Mouse (Mus musculus): ENCODE measurements at regions not wholly inside any gene's neighbourhood (a gene's known extent, or its start where the extent isn't known, plus 50 kb on each side); places are given as distances from the start of the nearest gene placed in this dataset.
A peak's percentile ranks its signal among the peaks of the same experiment; 100 is the strongest.

GRCm38 (mm10) chr1:186289117-186289516 is 172.0 kb upstream of the Lyplal1 start:
- no peak overlapping the region for H3K27ac ChIP-seq (replicated peaks)
- ATAC-seq (ENCODE audit: insufficient number of reproducible peaks, low FRiP score, low TSS enrichment, low read depth), result no peak
- H3K27me3 ChIP-seq, result no peaks in the 10 kb centered on the region; the same call in 1 of the 2 replicates
- peaks cover 17% of the 10 kb centered on the region; the same call in 1 of the 2 replicates for H3K4me1 ChIP-seq
- 74% methylated on average over 2 of the region's 2 CpGs for WGBS
- H3K4me2 ChIP-seq (replicated peaks), result no peak overlapping the region
- no peak overlapping the region for H3K9ac ChIP-seq
- no peaks in the 10 kb centered on the region for H3K9me3 ChIP-seq (replicated peaks)
- no peak overlapping the region for H3K4me3 ChIP-seq (replicated peaks)
- H3K36me3 ChIP-seq, result no peaks in the 10 kb centered on the region

DNA sequence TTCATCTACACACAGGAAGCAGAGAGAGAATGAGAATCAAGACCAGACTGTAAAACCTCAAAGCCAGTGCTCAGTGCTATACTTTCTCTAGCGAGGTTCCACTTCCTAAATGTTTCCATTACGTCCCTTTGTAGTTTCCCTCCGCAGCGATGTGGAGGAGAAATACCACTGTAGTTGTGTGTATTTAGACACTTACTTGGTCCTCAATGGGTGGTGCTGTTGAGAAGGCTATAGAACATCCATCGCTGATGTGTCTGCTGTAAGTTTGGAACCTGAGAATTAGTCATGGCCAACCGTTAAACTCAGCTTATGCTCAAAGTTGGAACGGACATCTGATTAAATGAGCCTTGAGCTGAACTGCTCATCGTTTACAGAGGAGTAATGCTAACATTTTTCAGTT is 170.7 kb upstream of the Lyplal1 start:
- Histone ChIP-seq H3K9me3 (replicated peaks) (no peaks in the 10 kb centered on the region), H3K27me3 (no peaks in the 10 kb centered on the region; the same call in 1 of the 2 replicates), H3K27ac (replicated peaks) (peak overlapping the region; percentile 24; the same call in 1 of the 2 replicates), H3K4me1 (peaks cover 9% of the 10 kb centered on the region; the same call in 1 of the 2 replicates), H3K36me3 (no peaks in the 10 kb centered on the region), H3K4me2 (replicated peaks) (no peak overlapping the region), H3K4me3 (replicated peaks) (no peak overlapping the region), H3K9ac (no peak overlapping the region)
- peak; percentile 72 for ATAC-seq (ENCODE audit: insufficient number of reproducible peaks, low FRiP score, low TSS enrichment, low read depth)
- 47% methylated on average over 8 of the region's 8 CpGs for WGBS

DNA sequence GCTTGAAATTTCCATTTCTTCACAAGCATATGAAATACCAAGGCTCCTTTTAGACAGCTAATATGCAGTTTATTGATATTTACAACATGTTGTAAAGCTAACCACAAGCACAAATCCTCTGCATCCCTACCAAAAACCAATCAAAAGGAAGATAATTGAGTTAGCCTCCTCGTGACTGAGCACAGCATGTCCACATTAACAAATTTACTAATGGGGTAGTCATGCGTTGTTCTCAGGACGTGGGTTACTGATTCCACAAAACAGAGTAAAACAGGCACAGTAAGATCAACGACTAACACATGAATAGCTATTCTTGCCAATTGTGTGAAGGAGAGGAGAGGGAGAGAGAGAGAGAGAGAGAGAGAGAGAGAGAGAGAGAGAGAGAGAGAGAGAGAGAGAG is 169.3 kb upstream of the Lyplal1 start:
- 46% methylated on average over 4 of the region's 4 CpGs for WGBS
- no peak overlapping the region for H3K4me2 ChIP-seq (replicated peaks)
- H3K4me1 ChIP-seq, result peaks cover 8% of the 10 kb centered on the region; the same call in 1 of the 2 replicates

GRCm38 (mm10) chr1:186277981-186278634 is 161.0 kb upstream of the Lyplal1 start:
- H3K9ac ChIP-seq, result no peak overlapping the region
- H3K36me3 ChIP-seq, result no peaks in the 10 kb centered on the region
- no peaks in the 10 kb centered on the region for H3K27me3 ChIP-seq
- H3K4me2 ChIP-seq (replicated peaks), result no peak overlapping the region
- no peaks in the 10 kb centered on the region for H3K4me1 ChIP-seq
- H3K9me3 ChIP-seq (replicated peaks), result no peaks in the 10 kb centered on the region
- no peak overlapping the region for H3K27ac ChIP-seq (replicated peaks)
- H3K4me3 ChIP-seq (replicated peaks), result no peak overlapping the region
- no peak for ATAC-seq (ENCODE audit: insufficient number of reproducible peaks, low FRiP score, low TSS enrichment, low read depth)
- WGBS, result 66% methylated on average over 11 of the region's 11 CpGs

More for the DNA sequence above, 169.3 kb upstream of the Lyplal1 start:
- Histone ChIP-seq H3K4me3 (replicated peaks) (no peak overlapping the region), H3K27ac (replicated peaks) (no peak overlapping the region), H3K27me3 (no peaks in the 10 kb centered on the region; the same call in 1 of the 2 replicates), H3K9me3 (replicated peaks) (no peaks in the 10 kb centered on the region), H3K9ac (no peak overlapping the region), H3K36me3 (no peaks in the 10 kb centered on the region)
- ATAC-seq (ENCODE audit: insufficient number of reproducible peaks, low FRiP score, low TSS enrichment, low read depth), result no peak

DNA sequence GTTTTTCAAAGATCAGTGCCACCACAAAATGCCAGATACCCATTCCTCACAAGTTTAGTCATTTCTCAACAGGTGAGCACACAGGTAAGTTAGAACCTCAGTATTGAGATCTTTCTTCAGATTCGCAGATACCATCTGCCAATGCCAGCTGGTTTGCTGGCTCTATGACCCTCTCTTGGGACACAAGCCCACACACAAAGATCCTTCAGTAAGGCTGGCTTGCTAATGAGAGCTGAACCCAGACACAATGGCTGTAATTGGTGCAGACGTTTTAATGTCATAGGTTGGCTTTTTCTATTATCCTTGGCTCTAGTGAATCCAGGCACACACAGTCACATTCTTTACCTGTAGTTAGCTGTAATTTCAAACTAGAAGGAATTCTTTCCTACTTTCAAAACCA is 154.3 kb upstream of the Lyplal1 start:
- no peak overlapping the region for H3K27ac ChIP-seq (replicated peaks)
- no peak overlapping the region for H3K4me2 ChIP-seq (replicated peaks)
- ATAC-seq (ENCODE audit: insufficient number of reproducible peaks, low FRiP score, low TSS enrichment, low read depth), result no peak; the same call in 1 of the 2 replicates
- H3K36me3 ChIP-seq, result no peaks in the 10 kb centered on the region
- H3K4me1 ChIP-seq, result 0 out of 2 replicates have a peak, but pooled peaks cover 3% of the 10 kb centered on the region
- no peaks in the 10 kb centered on the region for H3K9me3 ChIP-seq (replicated peaks)
- no peak overlapping the region for H3K9ac ChIP-seq
- no peaks in the 10 kb centered on the region for H3K27me3 ChIP-seq
- WGBS, result 36% methylated on average over 2 of the region's 2 CpGs
- no peak overlapping the region for H3K4me3 ChIP-seq (replicated peaks)

- H3K4me1 ChIP-seq, result peaks cover 9% of the 10 kb centered on the region; the same call in 1 of the 2 replicates
- H3K9me3 ChIP-seq (replicated peaks), result no peaks in the 10 kb centered on the region
- H3K4me3 ChIP-seq (replicated peaks), result no peak overlapping the region
- H3K27ac ChIP-seq (replicated peaks), result no peak overlapping the region
- H3K36me3 ChIP-seq, result no peaks in the 10 kb centered on the region
- no peaks in the 10 kb centered on the region for H3K27me3 ChIP-seq
- H3K4me2 ChIP-seq (replicated peaks), result no peak overlapping the region
- WGBS, result 42% methylated on average over 2 of the region's 2 CpGs
- ATAC-seq (ENCODE audit: insufficient number of reproducible peaks, low FRiP score, low TSS enrichment, low read depth), result no peak
- H3K9ac ChIP-seq, result no peak overlapping the region
Measured at GRCm38 (mm10) chr1:186267317-186267716, 150.2 kb upstream of the Lyplal1 start.

DNA sequence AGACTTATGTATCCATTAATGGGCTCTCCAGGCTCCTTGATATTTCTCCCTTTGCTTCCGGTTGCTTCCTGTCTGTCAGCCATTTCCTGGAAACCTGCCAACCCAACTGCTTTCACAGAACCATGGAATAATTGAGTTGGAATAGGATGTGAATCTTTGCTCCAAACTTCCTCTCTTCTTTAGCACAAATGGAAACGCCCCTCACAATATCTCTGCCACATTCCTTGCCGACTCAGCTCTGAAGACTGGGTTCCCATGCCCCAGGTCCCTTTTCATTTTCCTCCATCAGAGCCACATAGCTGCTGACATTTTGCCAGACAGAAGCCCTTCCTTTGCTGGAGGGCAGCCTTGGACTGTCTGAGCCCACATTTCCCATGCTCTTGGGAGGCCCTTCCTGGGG is 147.5 kb upstream of the Lyplal1 start:
- Histone ChIP-seq H3K27ac (replicated peaks) (peak overlapping the region; percentile 17; the same call in 1 of the 2 replicates), H3K4me3 (replicated peaks) (no peak overlapping the region), H3K36me3 (no peaks in the 10 kb centered on the region), H3K9ac (no peak overlapping the region), H3K4me2 (replicated peaks) (no peak overlapping the region), H3K4me1 (peaks cover 9% of the 10 kb centered on the region; the same call in 1 of the 2 replicates), H3K27me3 (no peaks in the 10 kb centered on the region), H3K9me3 (replicated peaks) (no peaks in the 10 kb centered on the region)
- no peak for ATAC-seq (ENCODE audit: insufficient number of reproducible peaks, low FRiP score, low TSS enrichment, low read depth)
- 24% methylated on average over 3 of the region's 3 CpGs for WGBS

GRCm38 (mm10) chr1:186263955-186264354 is 146.8 kb upstream of the Lyplal1 start:
- 55% methylated on average over 7 of the region's 7 CpGs for WGBS
- no peak overlapping the region for H3K4me2 ChIP-seq (replicated peaks)
- H3K4me3 ChIP-seq (replicated peaks), result no peak overlapping the region
- ATAC-seq (ENCODE audit: insufficient number of reproducible peaks, low FRiP score, low TSS enrichment, low read depth), result peak; percentile 39; the same call in 1 of the 2 replicates
- H3K27me3 ChIP-seq, result no peaks in the 10 kb centered on the region
- no peaks in the 10 kb centered on the region for H3K36me3 ChIP-seq
- no peak overlapping the region for H3K27ac ChIP-seq (replicated peaks)
- peaks cover 9% of the 10 kb centered on the region; the same call in 1 of the 2 replicates for H3K4me1 ChIP-seq
- H3K9ac ChIP-seq, result no peak overlapping the region
- no peaks in the 10 kb centered on the region for H3K9me3 ChIP-seq (replicated peaks)

DNA sequence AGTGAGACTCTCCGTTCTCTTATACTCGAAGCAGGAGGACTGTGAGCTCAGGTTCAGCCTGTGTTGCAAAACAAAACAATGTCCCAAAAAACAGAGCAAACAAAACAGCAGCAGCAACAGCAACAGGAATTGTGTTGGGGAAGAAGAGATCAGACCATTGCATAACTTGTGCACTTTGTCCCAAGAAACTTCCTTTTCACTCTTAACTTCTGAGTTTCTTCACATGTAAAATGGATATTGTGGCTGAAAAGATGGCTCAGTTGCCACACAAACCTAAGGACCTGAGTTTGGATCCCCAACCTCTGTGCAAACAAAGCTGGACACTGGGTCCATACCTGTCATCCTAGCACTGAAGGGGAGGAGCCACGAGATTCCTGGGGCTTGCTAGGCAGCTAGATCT is 146.1 kb upstream of the Lyplal1 start:
- no peaks in the 10 kb centered on the region for H3K27me3 ChIP-seq
- WGBS, result 80% methylated on average over 3 of the region's 3 CpGs
- H3K36me3 ChIP-seq, result no peaks in the 10 kb centered on the region
- H3K4me1 ChIP-seq, result peaks cover 9% of the 10 kb centered on the region; the same call in 1 of the 2 replicates
- ATAC-seq (ENCODE audit: insufficient number of reproducible peaks, low FRiP score, low TSS enrichment, low read depth), result no peak
- H3K9me3 ChIP-seq (replicated peaks), result no peaks in the 10 kb centered on the region
- no peak overlapping the region for H3K9ac ChIP-seq
- H3K4me3 ChIP-seq (replicated peaks), result no peak overlapping the region
- H3K27ac ChIP-seq (replicated peaks), result no peak overlapping the region; the same call in 1 of the 2 replicates
- H3K4me2 ChIP-seq (replicated peaks), result no peak overlapping the region

DNA sequence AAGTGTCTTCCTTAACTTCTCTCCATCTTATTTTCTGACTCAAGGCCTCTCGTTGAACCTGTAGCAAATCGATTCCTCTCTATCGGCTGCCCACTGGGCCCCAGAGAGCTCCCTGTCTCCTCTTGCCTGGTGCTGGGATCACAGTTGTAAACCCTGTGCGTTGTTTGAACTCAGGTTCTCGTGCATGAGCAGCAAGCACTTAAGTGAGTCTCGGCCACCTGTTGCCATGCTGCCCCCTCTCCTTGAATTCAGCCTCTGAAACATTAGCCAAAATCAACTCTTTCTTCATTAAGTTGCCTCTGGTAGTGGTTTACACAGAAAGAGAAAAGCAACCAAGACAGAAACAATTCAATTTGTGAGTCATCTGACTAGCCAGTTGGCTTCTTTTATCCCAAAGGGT is 144.9 kb upstream of the Lyplal1 start:
- Histone ChIP-seq H3K4me1 (peaks cover 9% of the 10 kb centered on the region; the same call in 1 of the 2 replicates), H3K36me3 (no peaks in the 10 kb centered on the region), H3K27ac (replicated peaks) (no peak overlapping the region), H3K4me2 (replicated peaks) (no peak overlapping the region), H3K27me3 (no peaks in the 10 kb centered on the region), H3K9me3 (replicated peaks) (no peaks in the 10 kb centered on the region), H3K4me3 (replicated peaks) (no peak overlapping the region), H3K9ac (no peak overlapping the region)
- WGBS, result 63% methylated on average over 6 of the region's 6 CpGs
- no peak for ATAC-seq (ENCODE audit: insufficient number of reproducible peaks, low FRiP score, low TSS enrichment, low read depth)

DNA sequence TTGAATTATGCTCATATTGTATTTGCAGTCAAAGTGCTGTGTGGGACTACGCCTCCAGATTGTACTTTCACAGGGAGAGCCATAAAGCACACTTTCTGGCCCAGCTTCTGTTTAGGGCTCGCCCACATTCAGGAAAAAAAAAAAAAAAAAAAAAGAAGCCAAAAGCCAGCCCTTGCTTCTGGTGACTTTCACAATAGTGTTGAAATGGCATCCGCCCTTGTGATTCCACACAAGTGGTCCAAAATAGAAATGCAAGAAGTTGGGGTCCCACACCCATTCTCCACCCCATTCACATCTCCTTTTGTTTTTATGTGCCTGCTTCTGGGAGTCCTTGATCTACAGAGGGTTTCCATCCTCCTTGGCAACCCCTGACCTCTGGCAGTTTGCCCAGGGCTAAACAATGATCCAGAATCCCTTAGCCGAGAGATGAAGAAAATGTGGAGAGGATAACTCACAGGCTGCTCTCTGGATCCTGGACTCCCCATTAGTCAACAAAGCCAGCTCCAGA is 144.3 kb upstream of the Lyplal1 start:
- no peak overlapping the region for H3K4me2 ChIP-seq (replicated peaks)
- H3K9me3 ChIP-seq (replicated peaks), result no peaks in the 10 kb centered on the region
- H3K4me1 ChIP-seq, result peaks cover 10% of the 10 kb centered on the region
- H3K4me3 ChIP-seq (replicated peaks), result no peak overlapping the region
- ATAC-seq (ENCODE audit: insufficient number of reproducible peaks, low FRiP score, low TSS enrichment, low read depth), result peak; percentile 60; the same call in 1 of the 2 replicates
- H3K36me3 ChIP-seq, result no peaks in the 10 kb centered on the region
- no peak overlapping the region for H3K9ac ChIP-seq
- H3K27me3 ChIP-seq, result no peaks in the 10 kb centered on the region
- peak overlapping the region; percentile 2; the same call in 1 of the 2 replicates for H3K27ac ChIP-seq (replicated peaks)
- WGBS, result 45% methylated on average over 4 of the region's 4 CpGs
